Mouse (Mus musculus) forebrain, embryonic 13.5 days (tissue): ENCODE measurements at regions not wholly inside any gene's neighbourhood (a gene's known extent, or its start where the extent isn't known, plus 50 kb on each side); places are given as distances from the start of the nearest gene placed in this dataset.
"Not testable (repeated sequence)": the region's sequence is repeated elsewhere in the genome, so short reads cannot be mapped to it uniquely, and the experiment has no call there.

Source experiments
- ATAC-seq: fragments of 200-750 bp; cut with Nextera tagmentation; 2 replicates; pipeline ENCODE4 v1.8.0; 2017
- H3K27ac ChIP-seq: fragments of 300-500 bp; sonication (generic); 2 replicates; pipeline ENCODE4 v1.5.1; 2015; ENCODE audit warnings: inconsistent platforms, mild to moderate bottlenecking, moderate library complexity
- H3K27me3 ChIP-seq: fragments of 300-500 bp; sonication (generic); 2 replicates; pipeline ENCODE4 v1.6.1; 2015; ENCODE audit warnings: mild to moderate bottlenecking, inconsistent platforms
- H3K36me3 ChIP-seq: fragments of 300-500 bp; sonication (generic); 2 replicates; pipeline ENCODE4 v1.6.1; 2015; ENCODE audit warnings: mild to moderate bottlenecking, inconsistent platforms; ENCODE audit not compliant: poor library complexity, severe bottlenecking
- H3K4me1 ChIP-seq: fragments of 300-500 bp; sonication (generic); 2 replicates; pipeline ENCODE4 v1.6.1; 2015; ENCODE audit warnings: inconsistent platforms
- H3K4me2 ChIP-seq: fragments of 300-500 bp; sonication (generic); 2 replicates; pipeline ENCODE4 v1.6.1; 2015; ENCODE audit warnings: inconsistent platforms, mild to moderate bottlenecking, moderate library complexity
- H3K4me3 ChIP-seq: fragments of 300-500 bp; sonication (generic); 2 replicates; pipeline ENCODE4 v1.5.1; 2015; ENCODE audit warnings: mild to moderate bottlenecking, inconsistent platforms
- H3K9ac ChIP-seq: fragments of 300-500 bp; sonication (generic); 2 replicates; pipeline ENCODE4 v1.6.1; 2015; ENCODE audit warnings: mild to moderate bottlenecking, inconsistent platforms
- H3K9me3 ChIP-seq: fragments of 300-500 bp; sonication (generic); replicated peaks from 2 replicates; pipeline ENCODE4 v1.6.1; 2016; ENCODE audit warnings: inconsistent platforms
- WGBS: fragments of 180-500 bp; shearing (Covaris S2); methylation state at CpG from one replicate; pipeline ENCODE4 v1.1.7; 2015; 5-methylcytosine and 5-hydroxymethylcytosine counted together

- ATAC-seq, H3K4me1 ChIP-seq, H3K27ac ChIP-seq, H3K36me3 ChIP-seq, H3K4me2 ChIP-seq, H3K27me3 ChIP-seq, H3K4me3 ChIP-seq, H3K9ac ChIP-seq: not testable (repeated sequence)
- H3K9me3 ChIP-seq: peaks cover 20% of the 10 kb centered on the region
- 89% methylated on average over 9 of the region's 9 CpGs for WGBS
These were observed 51.6 kb upstream of the Alkbh8 start for GRCm38 (mm10) chr9:3283381-3283780.
